Mouse (Mus musculus) C2C12 (cell line): ENCODE measurements around the gene Ubtd2. TPM values are rescaled to one million over a fixed set of nuclear protein-coding genes. Genes with fewer than 3 reads are reported as not detected.
A peak's percentile ranks its signal among the peaks of the same experiment; 100 is the strongest.

ENCODE experiments used
- H3K27me3 ChIP-seq: one replicate; pipeline ENCODE4 v1.6.1; 2011; ENCODE audit not compliant: control insufficient read depth, insufficient read depth, insufficient read length
- H3K36me3 ChIP-seq: one replicate; pipeline ENCODE4 v1.6.1; 2011; ENCODE audit not compliant: control insufficient read depth, insufficient read depth
- H3K4me3 ChIP-seq: one replicate; pipeline ENCODE4 v1.5.1; 2011; ENCODE audit warnings: mild to moderate bottlenecking, control low read depth; ENCODE audit not compliant: poor library complexity, insufficient read depth, severe bottlenecking
- H3K79me2 ChIP-seq: one replicate; pipeline ENCODE4 v1.6.1; 2011; ENCODE audit not compliant: control insufficient read depth, insufficient read depth
- H3K79me3 ChIP-seq: one replicate; pipeline ENCODE4 v1.6.1; 2011; ENCODE audit warnings: low read depth, control low read depth
- H3ac ChIP-seq: one replicate; pipeline ENCODE3; 2011; ENCODE audit warnings: low read depth; ENCODE audit not compliant: control insufficient read depth, insufficient read length
- CEBPB ChIP-seq: IDR thresholded peaks from one replicate; pipeline ENCODE4 v1.6.1; 2011; ENCODE audit warnings: low read depth, mild to moderate bottlenecking, control low read depth, moderate library complexity
- CTCF ChIP-seq: IDR thresholded peaks from one replicate; pipeline ENCODE4 v1.5.1; 2011; ENCODE audit not compliant: control insufficient read depth, insufficient read depth, insufficient read length
- FOSL1 ChIP-seq: IDR thresholded peaks from one replicate; pipeline ENCODE4 v1.8.0; 2011; ENCODE audit warnings: mild to moderate bottlenecking, low read length; ENCODE audit not compliant: poor library complexity, insufficient read depth, severe bottlenecking
- MAX ChIP-seq: IDR thresholded peaks from one replicate; pipeline ENCODE4 v1.6.1; 2011; ENCODE audit warnings: mild to moderate bottlenecking, control low read depth
- MYOD1 ChIP-seq: IDR thresholded peaks from one replicate; pipeline ENCODE4 v1.6.1; 2011; ENCODE audit warnings: low read depth; ENCODE audit not compliant: control insufficient read depth, insufficient read length
- MYOG ChIP-seq: IDR thresholded peaks from one replicate; pipeline ENCODE4 v1.6.1; 2011; ENCODE audit not compliant: control insufficient read depth, insufficient read length; ENCODE audit errors: extremely low read depth
- USF1 ChIP-seq: IDR thresholded peaks from one replicate; pipeline ENCODE4 v1.6.1; 2011; ENCODE audit warnings: low read depth, mild to moderate bottlenecking, control low read depth, moderate library complexity
- polyA plus RNA-seq: library from polyadenylated mRNA; unstranded; fragments of >200 nt; fragmentation: generic; extraction: Trizol; gene quantifications from one replicate; pipeline ENCODE4 v1.2.1, GENCODE M21; 2012; ENCODE audit warnings: missing spikeins

Gene Ubtd2
- polyA plus RNA-seq, 1 experiment: 14.3 TPM

- Histone ChIP-seq H3ac (no peak overlapping the region), H3K36me3 (peaks cover 72% of the 10 kb centered on the region)
- TF ChIP-seq MYOG (no peak), MAX (no peak), CEBPB (no peak), FOSL1 (no peak), MYOD1 (no peak), USF1 (no peak), CTCF (no peak)
Measured at GRCm38 (mm10) chr11:32423311-32423710, 31.9 kb upstream of the Ubtd2 start.

GRCm38 (mm10) chr11:32424600-32424999, 30.6 kb upstream of the Ubtd2 start:
- Histone ChIP-seq H3K79me3 (no peaks in the 10 kb centered on the region), H3K79me2 (no peaks in the 10 kb centered on the region), H3K36me3 (peaks cover 63% of the 10 kb centered on the region), H3K4me3 (no peak overlapping the region), H3ac (no peak overlapping the region), H3K27me3 (no peaks in the 10 kb centered on the region)
- no peak for TF ChIP-seq MYOD1
- no peak for TF ChIP-seq CEBPB
- no peak for TF ChIP-seq MYOG
- TF ChIP-seq FOSL1: no peak
- no peak for TF ChIP-seq MAX
- TF ChIP-seq CTCF: no peak
- TF ChIP-seq USF1: no peak

More at GRCm38 (mm10) chr11:32423311-32423710, 31.9 kb upstream of the Ubtd2 start:
- H3K4me3 ChIP-seq: no peak overlapping the region
- no peaks in the 10 kb centered on the region for H3K27me3 ChIP-seq
- no peaks in the 10 kb centered on the region for H3K79me2 ChIP-seq
- H3K79me3 ChIP-seq: no peaks in the 10 kb centered on the region

DNA sequence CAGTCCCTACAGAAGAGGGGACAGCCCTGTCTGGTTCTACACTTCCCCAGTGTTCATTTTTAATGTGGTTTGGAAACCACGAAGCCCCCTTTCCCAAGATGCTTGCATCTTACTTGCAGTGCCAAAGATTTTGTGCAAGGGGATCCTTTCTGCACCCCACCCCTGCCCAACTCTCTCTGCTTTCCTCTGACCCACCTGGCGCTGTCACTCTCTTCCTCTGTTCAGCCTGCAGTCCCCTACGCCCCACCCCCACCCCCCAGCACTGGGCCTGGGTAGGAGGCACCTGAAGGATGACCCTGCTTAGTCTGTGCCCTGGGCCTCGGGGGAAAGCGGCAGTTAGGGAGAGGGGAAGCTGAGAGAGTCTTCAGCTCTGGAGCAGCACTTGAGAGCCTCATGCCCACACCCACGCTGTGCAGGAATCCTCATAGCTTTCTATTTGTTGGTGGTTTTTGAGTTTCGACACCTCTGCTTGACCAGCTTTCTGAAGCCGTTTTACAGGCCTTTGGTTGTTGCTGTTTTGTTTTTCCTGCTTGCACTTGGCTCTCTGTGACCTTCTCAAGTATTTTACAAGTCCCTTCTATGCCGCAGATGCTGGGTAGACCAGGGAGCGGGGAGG, 30.0 kb upstream of the Ubtd2 start:
- Histone ChIP-seq H3K36me3 (peaks cover 57% of the 10 kb centered on the region), H3ac (no peak overlapping the region), H3K4me3 (no peak overlapping the region), H3K27me3 (no peaks in the 10 kb centered on the region), H3K79me3 (no peaks in the 10 kb centered on the region), H3K79me2 (no peaks in the 10 kb centered on the region)
- TF ChIP-seq MAX: no peak
- TF ChIP-seq USF1: no peak
- no peak for TF ChIP-seq FOSL1
- TF ChIP-seq MYOD1: no peak
- TF ChIP-seq CEBPB: no peak
- TF ChIP-seq MYOG: no peak
- TF ChIP-seq CTCF: no peak

DNA sequence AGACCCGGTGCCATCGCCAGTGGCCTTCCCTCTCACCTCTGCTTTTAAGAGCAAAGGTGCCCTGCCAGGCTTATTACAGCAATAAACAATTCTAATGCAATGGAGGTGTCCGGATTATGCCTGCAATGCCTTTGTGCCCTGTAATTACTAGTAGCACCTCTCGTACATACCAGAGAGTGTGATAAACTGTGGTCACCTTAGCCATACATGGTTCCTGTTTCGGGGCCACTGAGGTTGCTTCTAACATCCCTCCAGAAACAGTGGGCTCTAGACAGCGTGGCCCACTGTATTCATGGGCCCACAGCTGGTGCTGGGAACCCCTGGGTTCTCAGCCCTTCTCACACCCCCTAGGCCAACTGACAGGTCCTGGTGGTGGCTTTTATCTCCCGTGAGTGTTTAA, 27.6 kb upstream of the Ubtd2 start:
- no peak overlapping the region for H3ac ChIP-seq
- TF ChIP-seq MYOD1 (no peak), CTCF (no peak), FOSL1 (no peak), MYOG (no peak), USF1 (no peak), CEBPB (no peak), MAX (no peak)
- H3K79me3 ChIP-seq: no peaks in the 10 kb centered on the region
- H3K79me2 ChIP-seq: no peaks in the 10 kb centered on the region
- H3K27me3 ChIP-seq: no peaks in the 10 kb centered on the region
- H3K36me3 ChIP-seq: peaks cover 34% of the 10 kb centered on the region
- H3K4me3 ChIP-seq: no peak overlapping the region

DNA sequence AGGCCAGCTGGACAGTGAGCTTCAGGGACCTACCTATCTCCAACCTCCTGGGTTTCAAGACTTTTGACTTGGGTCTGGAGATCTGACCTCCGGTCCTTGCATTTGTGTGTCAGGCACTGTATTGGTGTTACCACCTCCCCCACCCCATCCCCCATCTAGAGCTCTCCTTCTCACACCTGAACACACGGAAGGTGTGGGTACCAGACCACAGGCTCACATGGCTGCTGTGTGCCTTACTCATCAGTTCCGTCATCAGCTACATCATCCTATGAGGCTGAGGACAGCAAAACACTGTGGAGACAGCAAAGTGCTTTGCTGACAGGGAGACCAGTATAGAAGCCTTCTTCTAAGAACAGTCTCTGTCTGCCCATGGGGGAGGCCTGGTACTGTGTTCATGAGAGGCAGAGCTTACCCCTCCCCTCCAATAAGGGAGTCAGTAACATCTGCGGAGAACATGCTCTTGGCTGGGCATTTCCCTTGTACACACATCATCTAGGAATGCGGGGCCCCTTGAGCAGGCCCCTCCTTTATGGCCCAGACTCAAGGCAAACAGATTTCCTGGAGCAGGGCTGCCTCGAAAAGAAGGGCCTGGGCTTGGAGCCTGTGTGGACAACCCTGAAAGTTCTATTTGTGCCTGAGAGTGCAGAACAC, 19.6 kb upstream of the Ubtd2 start:
- H3K36me3 ChIP-seq: no peaks in the 10 kb centered on the region
- H3K79me2 ChIP-seq: no peaks in the 10 kb centered on the region
- H3K4me3 ChIP-seq: no peak overlapping the region
- no peaks in the 10 kb centered on the region for H3K27me3 ChIP-seq
- peak; percentile 61 for TF ChIP-seq FOSL1
- peak; percentile 94 for TF ChIP-seq MAX
- no peak for TF ChIP-seq CEBPB
- TF ChIP-seq CTCF: no peak
- no peak for TF ChIP-seq MYOD1
- no peak for TF ChIP-seq MYOG
- TF ChIP-seq USF1: no peak
- H3ac ChIP-seq: no peak overlapping the region
- no peaks in the 10 kb centered on the region for H3K79me3 ChIP-seq
